Comparison of ENCODE assay signal across 21 mouse cellular contexts in the genomic region with DNA sequence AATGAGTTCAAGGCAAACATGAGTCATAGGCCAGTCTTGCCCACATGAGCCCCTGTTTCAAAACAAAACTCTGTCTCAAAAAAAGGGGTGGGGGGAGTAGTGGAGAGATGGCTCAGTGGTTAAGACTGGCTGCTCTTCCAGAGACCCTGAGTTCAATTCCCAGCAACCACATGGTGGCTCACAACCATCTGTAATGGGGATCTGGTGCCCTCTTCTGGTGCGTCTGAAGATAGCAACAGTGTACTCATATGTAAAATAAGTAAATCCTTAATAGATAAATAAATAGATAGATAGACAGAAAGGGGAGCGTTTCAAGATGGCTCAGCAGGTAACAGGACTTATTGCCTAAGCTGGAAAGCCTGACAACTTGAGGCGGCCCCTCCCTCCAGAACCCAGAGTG. TPM values are rescaled to one million over a fixed set of nuclear protein-coding genes. Genes with fewer than 3 reads are reported as not detected.
DNase-seq lines count a peak whose midpoint lies in the region; ATAC-seq and TF ChIP-seq lines count a peak whose summit lies in the region.
"Had no signal": no experiment of that assay in that cellular context is flagged by ENCODE, and none has a peak within 500 bp of the region (broad histone marks: within the 10 kb centered on the region; RNA-seq: fewer than 3 reads in every experiment).

No protein-coding gene starts in this region.

- no peak overlapping the region for H3K4me3 ChIP-seq in intestine, postnatal 0 days (ENCODE audit: low read depth, low read length)
- no peak overlapping the region for H3K4me3 ChIP-seq in intestine, embryonic 16.5 days (ENCODE audit: low read length)
- no peak overlapping the region for H3K4me3 ChIP-seq in liver, postnatal 0 days (ENCODE audit: low read depth, low read length)
- H3K4me3 ChIP-seq in stomach, postnatal 0 days (ENCODE audit: low read depth, low read length), result no peak overlapping the region
- no peak overlapping the region for H3K4me3 ChIP-seq in forebrain, embryonic 12.5 days (replicated peaks)
- H3K4me3 ChIP-seq: forebrain, embryonic 13.5 days; hindbrain, embryonic 10.5 days; kidney, embryonic 15.5 days; limb, embryonic 15.5 days; midbrain, embryonic 13.5 days; neural tube, embryonic 12.5 days had no signal

- H3K4me2 ChIP-seq in intestine, postnatal 0 days (replicated peaks; ENCODE audit: low read depth), result no peak overlapping the region
- no peak overlapping the region for H3K4me2 ChIP-seq in intestine, embryonic 16.5 days (ENCODE audit: low read depth, low read length)
- H3K4me2 ChIP-seq in liver, postnatal 0 days (ENCODE audit: low read depth, low read length), result no peak overlapping the region
- H3K4me2 ChIP-seq in stomach, postnatal 0 days (replicated peaks; ENCODE audit: low read depth), result no peak overlapping the region
- no peak overlapping the region for H3K4me2 ChIP-seq in forebrain, embryonic 12.5 days
- H3K4me2 ChIP-seq: forebrain, embryonic 13.5 days; kidney, embryonic 15.5 days; limb, embryonic 15.5 days; midbrain, embryonic 13.5 days; neural tube, embryonic 12.5 days had no signal

- H3K36me3 ChIP-seq in intestine, postnatal 0 days (ENCODE audit: control insufficient read depth, insufficient read depth), result peaks cover 13% of the 10 kb centered on the region
- no peaks in the 10 kb centered on the region for H3K36me3 ChIP-seq in intestine, embryonic 16.5 days (ENCODE audit: control insufficient read depth, insufficient read depth, low read length)
- H3K36me3 ChIP-seq in liver, postnatal 0 days (replicated peaks; ENCODE audit: insufficient read depth, low read length), result no peaks in the 10 kb centered on the region
- H3K36me3 ChIP-seq in stomach, postnatal 0 days (ENCODE audit: control insufficient read depth, insufficient read depth, low read length), result 0 out of 2 replicates have a peak, but pooled peaks cover 8% of the 10 kb centered on the region
- H3K36me3 ChIP-seq in forebrain, embryonic 12.5 days (replicated peaks), result peaks cover 6% of the 10 kb centered on the region
- H3K36me3 ChIP-seq: kidney, embryonic 15.5 days; midbrain, embryonic 13.5 days had no signal

- TF ChIP-seq EP300 in liver, postnatal 0 days (IDR thresholded peaks at IDR 0.05; ENCODE audit: low read depth), result no peak
- no peak for TF ChIP-seq EP300 in stomach, postnatal 0 days (optimal IDR thresholded peaks at IDR 0.05)

- no peak for ATAC-seq in intestine, postnatal 0 days
- no peak for ATAC-seq in intestine, embryonic 16.5 days
- ATAC-seq in liver, postnatal 0 days, result no peak
- ATAC-seq in stomach, postnatal 0 days (ENCODE audit: low FRiP score, low TSS enrichment), result no peak
- ATAC-seq in forebrain, embryonic 12.5 days (ENCODE audit: low FRiP score), result no peak
- ATAC-seq: forebrain, embryonic 13.5 days; midbrain, embryonic 13.5 days had no signal

- H3K4me1 ChIP-seq in intestine, postnatal 0 days (replicated peaks; ENCODE audit: control insufficient read depth, insufficient read depth, low read length), result peaks cover 6% of the 10 kb centered on the region; the same call in 1 of the 2 replicates
- H3K4me1 ChIP-seq in intestine, embryonic 16.5 days (ENCODE audit: control insufficient read depth, insufficient read depth, low read length), result peaks cover 27% of the 10 kb centered on the region
- H3K4me1 ChIP-seq in liver, postnatal 0 days (ENCODE audit: insufficient read depth), result no peaks in the 10 kb centered on the region; the same call in 1 of the 2 replicates
- H3K4me1 ChIP-seq in stomach, postnatal 0 days (replicated peaks; ENCODE audit: control insufficient read depth, insufficient read depth), result peaks cover 8% of the 10 kb centered on the region; the same call in 1 of the 2 replicates
- H3K4me1 ChIP-seq in forebrain, embryonic 12.5 days, result peaks cover 2% of the 10 kb centered on the region
- H3K4me1 ChIP-seq: kidney, embryonic 15.5 days; limb, embryonic 15.5 days; neural tube, embryonic 12.5 days had no signal

- no peak for DNase-seq in liver, postnatal 0 days
- DNase-seq in liver, result no peak
- peak; percentile 50 for DNase-seq in ES-CJ7 (ENCODE audit: low read depth, low spot score)
- DNase-seq in stomach, postnatal 0 days (ENCODE audit: low spot score), result no peak
- DNase-seq: adrenal gland, adult 8-10 months; cerebellum, adult 9-10 months; gastrocnemius, postnatal 25 days; layer of hippocampus, postnatal 36 days; lung, postnatal 14 days; right cerebral cortex, adult 18-20 months; spleen, adult 18-20 months; thymus, adult 2 months had no signal

- TF ChIP-seq CTCF in intestine, postnatal 0 days (IDR thresholded peaks at IDR 0.05; ENCODE audit: low read depth), result peak; percentile 47
- peak; percentile 40 for TF ChIP-seq CTCF in liver, postnatal 0 days (IDR thresholded peaks at IDR 0.05; ENCODE audit: low read depth)
- TF ChIP-seq CTCF in stomach, postnatal 0 days (IDR thresholded peaks at IDR 0.05; ENCODE audit: low read depth), result peak; percentile 49

- no peak overlapping the region for H3K9ac ChIP-seq in intestine, postnatal 0 days (ENCODE audit: low read depth, low read length)
- no peak overlapping the region for H3K9ac ChIP-seq in intestine, embryonic 16.5 days (ENCODE audit: low read depth, low read length)
- no peak overlapping the region for H3K9ac ChIP-seq in liver, postnatal 0 days (replicated peaks)
- H3K9ac ChIP-seq in stomach, postnatal 0 days (ENCODE audit: low read length), result no peak overlapping the region
- H3K9ac ChIP-seq in forebrain, embryonic 12.5 days, result no peak overlapping the region
- H3K9ac ChIP-seq: forebrain, embryonic 13.5 days; kidney, embryonic 15.5 days; limb, embryonic 15.5 days; midbrain, embryonic 13.5 days; neural tube, embryonic 12.5 days had no signal

- WGBS in intestine, postnatal 0 days, result 94% methylated on average over 3 of the region's 3 CpGs
- 90% methylated on average over 3 of the region's 3 CpGs for WGBS in intestine, embryonic 16.5 days
- WGBS in liver, postnatal 0 days (ENCODE audit: insufficient replicate concordance), result 89% methylated on average over 3 of the region's 3 CpGs
- WGBS in stomach, postnatal 0 days, result 90% methylated on average over 3 of the region's 3 CpGs
- 92% methylated on average over 3 of the region's 3 CpGs for WGBS in forebrain, embryonic 12.5 days

- no peaks in the 10 kb centered on the region for H3K27me3 ChIP-seq in intestine, postnatal 0 days (replicated peaks; ENCODE audit: control insufficient read depth, insufficient read depth, low read length)
- no peaks in the 10 kb centered on the region for H3K27me3 ChIP-seq in intestine, embryonic 16.5 days (replicated peaks; ENCODE audit: control insufficient read depth, insufficient read depth, low read length)
- H3K27me3 ChIP-seq in liver, postnatal 0 days (ENCODE audit: insufficient read depth, low read length), result no peaks in the 10 kb centered on the region
- no peaks in the 10 kb centered on the region for H3K27me3 ChIP-seq in stomach, postnatal 0 days (ENCODE audit: control insufficient read depth, insufficient read depth, low read length)
- H3K27me3 ChIP-seq in forebrain, embryonic 12.5 days, result no peaks in the 10 kb centered on the region
- H3K27me3 ChIP-seq: forebrain, embryonic 13.5 days; kidney, embryonic 15.5 days; limb, embryonic 15.5 days; midbrain, embryonic 13.5 days; neural tube, embryonic 12.5 days had no signal

- no peaks in the 10 kb centered on the region for H3K9me3 ChIP-seq in intestine, postnatal 0 days (ENCODE audit: control insufficient read depth)
- H3K9me3 ChIP-seq in intestine, embryonic 16.5 days (ENCODE audit: control insufficient read depth, low read length), result no peaks in the 10 kb centered on the region
- no peaks in the 10 kb centered on the region for H3K9me3 ChIP-seq in liver, postnatal 0 days (ENCODE audit: low read length)
- H3K9me3 ChIP-seq in stomach, postnatal 0 days (ENCODE audit: control insufficient read depth, low read length), result no peaks in the 10 kb centered on the region
- H3K9me3 ChIP-seq in forebrain, embryonic 12.5 days, result no peaks in the 10 kb centered on the region
- H3K9me3 ChIP-seq: forebrain, embryonic 13.5 days; hindbrain, embryonic 10.5 days; limb, embryonic 15.5 days; midbrain, embryonic 13.5 days; neural tube, embryonic 12.5 days had no signal

- no peak overlapping the region for H3K27ac ChIP-seq in intestine, postnatal 0 days (ENCODE audit: low read depth, low read length)
- H3K27ac ChIP-seq in intestine, embryonic 16.5 days (ENCODE audit: low read length), result no peak overlapping the region
- H3K27ac ChIP-seq in liver, postnatal 0 days (ENCODE audit: low read depth), result no peak overlapping the region
- H3K27ac ChIP-seq in stomach, postnatal 0 days (replicated peaks), result no peak overlapping the region
- H3K27ac ChIP-seq in forebrain, embryonic 12.5 days, result no peak overlapping the region
- H3K27ac ChIP-seq: forebrain, embryonic 13.5 days; hindbrain, embryonic 10.5 days; kidney, embryonic 15.5 days; limb, embryonic 15.5 days; midbrain, embryonic 13.5 days; neural tube, embryonic 12.5 days had no signal

RNA-seq across cellular contexts. Expression of gene Arl2bp, which starts 14.0 kb away (rescaled TPM):
- polyA plus RNA-seq in intestine, postnatal 0 days (2015; fragmentation: Nextera tagmentation; extraction: Ambion mirVana), result 78.3 and 79.0 TPM in 2 replicates
- 104 and 106 TPM in 2 replicates for polyA plus RNA-seq in intestine, embryonic 16.5 days (2015; fragmentation: Nextera tagmentation; extraction: Ambion mirVana)
- polyA plus RNA-seq in liver, postnatal 0 days (2015; fragmentation: Nextera tagmentation; extraction: Ambion mirVana), result 20.8 and 21.3 TPM in 2 replicates
- polyA plus RNA-seq in stomach, postnatal 0 days (2015; fragmentation: Nextera tagmentation; extraction: Ambion mirVana), result 91.2 and 94.2 TPM in 2 replicates
- polyA plus RNA-seq in forebrain, embryonic 12.5 days (2016; fragmentation: Nextera tagmentation; extraction: Ambion mirVana), result 242 and 248 TPM in 2 replicates

RNA-seq across cellular contexts. Expression of gene Pllp, which starts 15.7 kb away (rescaled TPM):
- 25.3 and 26.3 TPM in 2 replicates for polyA plus RNA-seq in intestine, postnatal 0 days (2015; fragmentation: Nextera tagmentation; extraction: Ambion mirVana)
- 55.6 and 64.0 TPM in 2 replicates for polyA plus RNA-seq in intestine, embryonic 16.5 days (2015; fragmentation: Nextera tagmentation; extraction: Ambion mirVana)
- 2.5 and 3.1 TPM in 2 replicates for polyA plus RNA-seq in liver, postnatal 0 days (2015; fragmentation: Nextera tagmentation; extraction: Ambion mirVana)
- 164 and 188 TPM in 2 replicates for polyA plus RNA-seq in stomach, postnatal 0 days (2015; fragmentation: Nextera tagmentation; extraction: Ambion mirVana)
- polyA plus RNA-seq in forebrain, embryonic 12.5 days (2016; fragmentation: Nextera tagmentation; extraction: Ambion mirVana), result 0.52 and 0.92 TPM in 2 replicates
